Mouse (Mus musculus) liver, adult 2 months (tissue): ENCODE results near the gene Bcl2l11.

ENCODE experiments used
- CTCF ChIP-seq: fragments of 200-500 bp; IDR thresholded peaks from 2 replicates; pipeline ENCODE4 v1.5.1; 2011; ENCODE audit warnings: low read depth, low read length, control low read depth
- POLR2A ChIP-seq: fragments of 200-500 bp; IDR thresholded peaks from 2 replicates; pipeline ENCODE4 v1.6.1; 2011; ENCODE audit warnings: low read length, control low read depth; ENCODE audit not compliant: insufficient read depth; ENCODE audit errors: extremely low read depth

GRCm38 (mm10) chr2:128139781-128140180 lies 13.9 kb downstream of the Bcl2l11 start:
- no peak for TF ChIP-seq CTCF
- TF ChIP-seq POLR2A: no peak
